Mouse (Mus musculus): ENCODE measurements around the gene Tmem174. TPM values are rescaled to one million over a fixed set of nuclear protein-coding genes. Genes with fewer than 3 reads are reported as not detected.
A peak's percentile ranks its signal among the peaks of the same experiment; 100 is the strongest.

Gene Tmem174
- total RNA-seq (2022), result not detected

GRCm38 (mm10) chr13:98637145-98637544, at the start of gene Tmem174:
TSS of gene Tmem174 (minus strand) at chr13:98637410.
- no peak for DNase-seq (ENCODE audit: low spot score)

DNA sequence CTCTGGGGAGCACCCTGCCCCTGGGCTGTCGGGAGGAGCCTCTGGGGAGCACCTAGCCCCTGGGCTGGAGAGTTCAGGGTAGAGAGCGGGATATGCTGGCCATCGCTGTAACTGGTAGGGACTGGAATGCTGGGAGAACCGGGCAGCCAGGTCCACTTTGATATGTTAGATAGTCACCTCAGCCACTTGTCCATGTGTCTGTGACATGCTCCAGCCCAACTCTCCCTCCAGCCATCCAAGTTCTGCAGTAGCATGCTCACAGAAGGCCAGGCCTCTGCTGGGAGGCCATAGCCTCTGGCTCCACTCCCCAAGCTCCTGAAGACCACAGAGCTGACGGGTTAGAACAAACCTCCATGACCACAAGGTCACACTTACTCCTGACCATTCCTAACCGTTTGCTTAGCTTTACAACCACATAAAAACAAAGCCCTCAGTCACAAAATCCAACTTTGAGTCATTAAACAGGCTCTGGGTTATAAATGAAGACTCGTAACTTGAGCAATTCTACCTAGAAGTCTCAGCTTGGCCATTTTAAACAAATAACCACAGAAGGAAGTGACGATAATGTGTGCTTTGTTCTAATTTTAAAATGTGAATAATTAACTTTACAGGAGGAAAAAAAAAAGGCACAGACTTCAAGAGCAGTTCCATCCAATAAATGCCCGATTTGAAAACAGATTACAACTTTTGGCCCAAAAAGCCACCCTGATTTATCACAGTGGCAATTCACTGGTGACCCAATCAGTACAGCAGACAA, 47.1 kb upstream of the Tmem174 start:
- no peak for DNase-seq (ENCODE audit: low spot score)

GRCm38 (mm10) chr13:98683412-98683811, 46.2 kb upstream of the Tmem174 start:
- DNase-seq (ENCODE audit: low spot score), result no peak

DNA sequence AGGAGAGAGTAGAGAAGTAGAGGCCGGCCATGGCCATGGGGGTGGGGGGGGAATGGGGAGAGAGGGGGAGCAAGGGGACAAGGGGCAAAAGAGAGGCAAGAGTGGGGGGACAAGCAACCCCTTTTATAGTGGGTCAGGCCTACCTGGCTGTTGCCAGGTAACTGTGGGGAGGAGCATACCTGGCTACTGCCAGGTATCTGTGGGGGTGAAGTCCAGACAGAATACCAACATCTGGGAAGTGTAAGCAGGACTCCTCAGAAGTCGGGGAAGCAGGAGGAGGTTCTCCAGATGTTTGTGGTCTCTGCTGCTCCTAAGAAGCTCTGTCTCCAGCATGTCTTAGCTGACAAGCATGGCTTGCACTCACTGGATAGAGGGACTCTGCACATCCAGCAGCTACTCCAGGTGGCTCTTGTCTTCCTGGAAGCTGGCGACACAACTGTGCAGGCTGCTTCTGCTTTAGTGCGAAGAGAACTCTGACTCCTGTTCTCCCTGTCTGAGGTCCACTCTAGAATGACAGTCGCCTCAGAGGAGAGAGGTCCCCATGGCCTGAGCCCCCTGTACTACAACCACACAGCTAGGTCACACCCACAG, 43.4 kb upstream of the Tmem174 start:
- no peak for DNase-seq (ENCODE audit: low spot score)

DNA sequence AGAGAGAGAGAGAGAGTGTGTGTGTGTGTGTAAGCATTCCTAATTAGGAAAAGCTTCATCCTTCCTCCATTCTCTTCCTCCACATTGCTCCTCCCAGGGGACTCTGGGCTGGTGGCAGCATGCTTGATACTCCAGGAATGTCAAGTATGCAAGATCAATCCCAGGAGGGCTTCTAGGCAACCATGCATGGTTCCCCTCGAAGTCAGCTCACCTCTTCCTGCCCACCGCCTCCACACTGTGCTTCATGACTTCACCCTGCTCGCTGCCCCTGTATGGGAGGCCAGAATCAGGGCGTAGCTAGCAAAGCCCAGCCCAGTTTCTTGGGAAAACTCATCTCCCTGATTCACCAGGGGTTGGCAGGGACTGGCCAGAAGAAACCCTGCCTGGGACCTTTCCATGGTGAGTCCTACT, 42.4 kb upstream of the Tmem174 start:
- no peak for DNase-seq (ENCODE audit: low spot score)

GRCm38 (mm10) chr13:98679230-98679629, 42.0 kb upstream of the Tmem174 start:
- DNase-seq (ENCODE audit: low spot score), result no peak

DNA sequence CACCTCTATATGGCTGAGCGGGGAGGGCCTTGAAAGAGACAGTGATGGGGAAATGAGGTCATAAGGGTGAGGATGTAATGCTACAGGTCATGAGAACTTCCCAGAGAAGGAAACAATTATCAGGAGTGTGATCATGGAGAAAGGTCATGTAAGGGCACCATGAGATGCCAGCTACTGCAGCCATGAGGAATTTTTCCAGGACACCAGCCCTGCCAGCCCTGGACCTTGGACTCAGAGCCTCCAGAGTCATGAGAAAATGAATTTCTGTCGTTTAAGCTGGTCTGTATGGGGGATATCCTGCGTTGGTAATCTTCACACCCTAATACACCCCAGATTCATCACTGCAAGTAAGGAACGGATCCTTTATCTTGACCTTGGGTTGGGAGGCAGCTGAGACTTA, 36.7 kb upstream of the Tmem174 start:
- no peak for DNase-seq (ENCODE audit: low spot score)

- DNase-seq (ENCODE audit: low spot score), result no peak
These were observed 32.1 kb upstream of the Tmem174 start for GRCm38 (mm10) chr13:98669296-98669695.

- DNase-seq (ENCODE audit: low spot score), result peak; percentile 24
These were observed 30.1 kb upstream of the Tmem174 start for GRCm38 (mm10) chr13:98667316-98667715.

GRCm38 (mm10) chr13:98665240-98665639, 28.0 kb upstream of the Tmem174 start:
- peak; percentile 39 for DNase-seq (ENCODE audit: low spot score)

DNA sequence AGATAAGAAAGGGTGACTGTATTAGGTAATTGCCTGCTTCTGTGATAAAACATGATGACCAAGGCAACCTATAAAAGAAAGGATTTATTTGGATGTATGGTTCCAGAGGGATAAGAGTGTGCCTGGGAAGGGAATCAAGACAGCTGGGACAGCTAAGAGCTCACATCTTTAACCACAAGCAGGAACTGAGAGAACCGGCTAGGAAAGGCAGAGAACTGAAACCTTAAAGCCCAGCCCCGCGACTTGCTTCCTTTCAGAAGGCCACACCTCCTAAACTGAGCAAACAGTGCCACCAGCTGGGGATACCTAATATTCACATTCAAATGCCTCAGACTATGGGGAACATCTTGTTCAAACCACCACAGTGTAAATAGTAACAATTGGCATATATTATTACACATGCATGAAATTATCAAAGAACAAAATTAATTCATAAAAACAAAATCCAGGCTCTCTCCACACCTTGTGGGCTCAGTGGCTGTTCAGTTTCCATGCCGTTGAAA, 25.0 kb upstream of the Tmem174 start:
- no peak for DNase-seq (ENCODE audit: low spot score)

DNA sequence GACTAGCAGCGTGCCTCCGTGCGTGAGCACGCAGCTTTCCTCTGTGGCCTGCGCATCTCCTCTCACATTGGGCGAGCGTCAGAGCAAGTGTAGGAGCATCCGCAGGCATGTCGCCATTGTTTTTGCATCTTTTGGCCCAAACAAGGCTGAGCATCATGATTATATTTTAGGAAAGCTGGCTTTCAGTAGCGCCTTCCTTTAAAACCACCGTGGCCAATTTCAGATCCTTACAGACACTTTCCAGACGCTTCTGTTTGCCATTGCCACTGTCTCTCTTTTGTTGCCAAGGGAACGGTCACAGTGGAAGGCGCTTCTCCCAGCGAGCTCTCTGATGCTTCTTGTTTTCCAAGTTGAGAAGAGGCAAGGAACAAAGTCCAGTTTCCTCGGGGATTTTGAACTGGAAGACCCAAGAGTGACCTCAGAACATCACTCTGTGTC, 18.8 kb upstream of the Tmem174 start:
- no peak for DNase-seq (ENCODE audit: low spot score)

- no peak for DNase-seq (ENCODE audit: low spot score)
These were observed 18.1 kb upstream of the Tmem174 start for GRCm38 (mm10) chr13:98655346-98655745.

- peak; percentile 62 for DNase-seq (ENCODE audit: low spot score)
These were observed 17.1 kb upstream of the Tmem174 start for GRCm38 (mm10) chr13:98654129-98654939.

DNA sequence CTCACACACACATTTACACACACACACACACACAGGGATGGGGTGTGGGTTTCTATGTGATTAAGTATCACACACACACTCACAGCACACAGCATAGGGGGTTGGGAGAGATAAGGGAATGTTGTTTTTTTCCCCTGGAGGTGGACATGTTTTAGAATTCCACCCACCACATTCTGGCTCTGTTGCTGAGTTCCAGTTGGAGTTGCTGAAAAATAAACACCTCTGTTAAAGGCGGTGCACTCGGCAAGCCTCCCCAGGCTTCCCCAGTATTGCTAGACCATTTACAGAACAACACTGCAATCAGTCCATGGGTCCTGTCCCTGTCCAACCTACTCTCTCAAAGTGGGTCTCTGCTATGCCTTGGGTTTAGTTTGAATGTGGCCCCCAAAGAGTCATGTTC, 15.0 kb upstream of the Tmem174 start:
- DNase-seq (ENCODE audit: low spot score), result no peak

- no peak for DNase-seq (ENCODE audit: low spot score)
These were observed 14.2 kb upstream of the Tmem174 start for GRCm38 (mm10) chr13:98651228-98651977.

DNA sequence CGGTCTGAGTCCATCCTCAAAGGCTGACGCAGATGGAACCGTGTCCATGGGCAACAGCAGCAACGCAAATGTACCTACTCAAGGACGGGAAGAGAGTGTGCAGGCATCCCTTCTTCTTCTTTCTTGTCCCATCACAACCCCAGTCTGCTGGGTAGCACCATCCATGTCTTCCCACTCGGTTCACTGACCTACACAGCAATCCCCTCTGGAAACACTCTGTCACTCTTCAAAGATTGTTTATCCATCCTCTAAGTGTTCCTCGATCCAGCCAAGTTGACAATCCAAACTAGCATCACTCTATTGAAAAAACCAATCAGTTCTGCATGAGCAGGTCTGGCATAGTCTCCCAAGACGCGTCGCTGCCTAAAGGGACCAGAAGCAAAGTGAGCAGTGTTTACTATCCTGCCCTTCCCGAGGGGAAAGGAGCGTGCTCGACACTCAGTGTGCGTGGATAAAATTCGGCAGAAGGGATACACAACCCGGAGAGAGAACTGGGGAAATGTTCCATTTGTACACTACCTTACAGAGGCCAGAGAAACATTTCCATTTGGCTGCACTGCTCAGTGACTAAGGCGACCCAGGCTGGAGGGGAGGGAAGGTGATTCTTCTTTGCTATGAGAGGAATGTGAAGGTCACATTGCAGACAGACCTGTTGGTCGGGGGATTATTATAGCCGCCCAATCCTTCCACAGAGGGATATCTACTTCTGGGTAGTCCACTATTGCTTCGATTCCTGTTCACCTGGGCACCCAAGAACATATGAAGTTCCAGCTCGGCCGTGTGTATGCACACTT, 10.8 kb upstream of the Tmem174 start:
- no peak for DNase-seq (ENCODE audit: low spot score)

DNA sequence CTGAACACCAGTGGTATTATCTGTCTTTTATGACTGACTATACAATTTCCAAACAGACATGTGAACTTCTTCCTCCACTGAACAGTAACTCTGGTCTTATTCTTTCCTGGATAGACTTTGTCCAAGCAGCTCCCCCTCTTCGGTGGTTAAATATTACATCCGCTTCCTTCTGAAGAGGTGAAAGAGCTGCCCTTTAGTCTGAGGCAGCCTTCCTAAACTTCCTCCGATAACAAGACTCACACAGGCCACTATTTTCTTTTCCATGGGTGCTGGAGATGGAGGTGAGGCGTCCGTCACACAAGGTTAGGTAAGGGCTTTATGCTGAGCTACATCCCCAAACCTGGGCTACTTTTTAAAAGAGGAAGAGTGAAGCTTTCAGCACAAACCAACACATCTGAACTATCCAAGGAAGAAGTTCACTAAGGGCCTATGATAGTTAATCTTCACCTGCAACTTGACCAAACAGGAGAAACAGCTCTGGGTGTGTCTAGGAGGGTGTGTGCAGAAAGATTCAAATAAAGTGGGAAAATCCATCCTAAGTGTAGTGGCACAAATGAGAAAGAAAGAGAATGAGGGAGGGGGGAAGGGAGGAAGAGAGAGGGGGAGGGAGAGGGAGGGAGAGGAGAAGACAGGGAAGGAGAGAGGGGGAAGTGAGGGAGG, 1.4 kb upstream of the Tmem174 start:
- no peak for DNase-seq (ENCODE audit: low spot score)

DNA sequence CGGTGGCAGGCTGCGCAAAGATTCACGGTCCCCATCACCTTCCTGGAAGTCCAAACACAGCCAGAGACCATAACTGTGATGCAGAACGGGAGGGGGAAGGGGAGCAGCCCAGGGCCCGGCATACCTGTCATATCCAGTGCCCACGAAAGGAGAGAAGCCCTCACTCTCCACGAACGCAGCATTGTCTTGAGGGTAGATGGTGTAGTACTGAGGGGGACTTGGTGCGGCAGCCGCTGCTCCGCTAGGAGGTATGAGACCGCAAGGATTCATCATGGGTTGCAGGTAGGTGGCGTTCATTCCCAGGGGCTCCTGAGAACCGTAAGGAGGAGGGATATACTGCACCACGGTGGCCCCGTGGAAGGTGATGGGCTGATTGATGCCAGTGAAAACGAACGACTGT, 639 bp downstream of the Tmem174 start:
- DNase-seq (ENCODE audit: low spot score), result no peak

Data from heart, adult 8-10 months (tissue).